Mouse (Mus musculus): ENCODE data around the gene Il1rap.
A peak's percentile ranks its signal among the peaks of the same experiment; 100 is the strongest.

Gene Il1rap

DNA sequence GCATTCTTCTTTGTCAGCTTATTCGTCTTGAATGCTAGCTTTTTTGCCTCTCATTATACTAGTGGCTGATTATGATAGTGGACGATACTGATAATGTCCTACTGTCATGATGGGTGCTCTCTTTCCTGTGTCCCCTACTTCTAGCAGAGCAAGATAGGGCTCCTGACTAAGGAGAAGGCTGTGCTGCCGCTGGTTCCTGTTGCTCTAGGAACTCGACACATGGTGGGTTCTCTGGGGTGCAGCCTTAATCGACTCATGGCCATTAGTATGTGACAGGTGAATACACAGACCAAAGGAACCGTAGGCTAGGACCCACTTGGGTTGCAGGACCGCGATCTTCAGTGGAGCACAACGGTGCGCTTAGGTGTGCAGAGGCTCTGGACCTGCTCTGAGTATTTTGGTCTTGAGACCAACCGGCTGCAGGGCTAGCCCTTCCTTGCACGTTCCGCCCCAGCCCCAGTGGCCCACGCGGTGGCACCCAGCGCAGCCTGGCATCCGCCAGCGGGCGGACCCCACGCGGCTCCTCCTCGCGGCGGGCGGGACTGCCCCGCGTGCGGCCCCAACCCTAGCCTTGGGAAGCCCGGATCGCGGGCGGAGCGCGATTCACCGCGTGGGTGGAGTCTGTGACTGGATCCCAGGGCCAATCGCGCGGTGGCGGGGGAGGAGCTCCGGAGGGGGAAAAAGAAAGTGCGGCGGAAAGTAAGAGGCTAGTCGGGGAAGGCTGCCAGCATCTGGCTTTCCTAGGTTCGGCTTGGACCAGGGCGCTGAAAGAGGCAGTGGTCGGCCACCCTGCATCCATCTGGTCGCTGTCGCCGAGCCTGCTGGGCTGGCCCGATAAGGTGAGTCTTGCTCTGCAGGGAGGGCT lies at the start of gene Il1rap:
Gene Il1rap (plus strand): TSS at position 657 of the 865 bp plus-strand sequence.
- peak; percentile 77 for DNase-seq (ENCODE audit: low read depth, low spot score)

GRCm38 (mm10) chr16:26532287-26532686 lies 49.2 kb upstream of the Il1rap start:
- no peak for DNase-seq (ENCODE audit: low read depth, low spot score)

DNA sequence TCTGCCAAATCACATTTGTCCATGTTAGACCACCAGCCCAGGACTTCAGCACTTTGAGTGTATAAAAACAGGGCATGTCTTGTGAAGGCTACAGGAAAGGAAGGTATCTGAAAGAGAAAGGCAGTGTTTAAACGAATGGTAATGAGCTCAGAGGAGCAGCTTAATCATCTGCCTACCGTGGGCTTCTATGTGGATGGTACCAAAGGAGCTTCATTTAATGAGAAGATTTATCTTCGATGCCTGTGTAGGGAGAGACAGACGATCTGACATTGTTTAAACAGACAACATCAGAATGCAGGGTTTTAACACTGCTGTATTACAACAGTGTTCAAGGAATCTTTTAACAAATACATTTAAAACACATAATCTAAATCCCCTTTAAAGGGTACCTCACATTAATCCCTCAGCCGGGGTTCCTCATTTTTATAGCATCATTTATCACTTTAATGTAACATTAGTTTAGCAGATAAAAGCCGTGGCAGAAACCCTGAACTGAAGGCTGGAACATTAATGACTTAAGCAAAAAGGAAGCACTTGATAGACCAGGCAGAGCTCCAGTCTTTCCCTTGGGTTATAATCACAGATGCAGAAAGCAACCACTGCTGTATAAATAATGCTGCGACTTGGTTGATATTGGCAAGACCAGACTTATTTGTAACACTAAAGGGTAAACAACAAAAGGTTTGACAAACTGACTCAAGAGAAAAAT lies 35.2 kb upstream of the Il1rap start:
- no peak for DNase-seq (ENCODE audit: low read depth, low spot score)

GRCm38 (mm10) chr16:26546879-26547206 lies 34.7 kb upstream of the Il1rap start:
- DNase-seq (ENCODE audit: low read depth, low spot score) = no peak

DNA sequence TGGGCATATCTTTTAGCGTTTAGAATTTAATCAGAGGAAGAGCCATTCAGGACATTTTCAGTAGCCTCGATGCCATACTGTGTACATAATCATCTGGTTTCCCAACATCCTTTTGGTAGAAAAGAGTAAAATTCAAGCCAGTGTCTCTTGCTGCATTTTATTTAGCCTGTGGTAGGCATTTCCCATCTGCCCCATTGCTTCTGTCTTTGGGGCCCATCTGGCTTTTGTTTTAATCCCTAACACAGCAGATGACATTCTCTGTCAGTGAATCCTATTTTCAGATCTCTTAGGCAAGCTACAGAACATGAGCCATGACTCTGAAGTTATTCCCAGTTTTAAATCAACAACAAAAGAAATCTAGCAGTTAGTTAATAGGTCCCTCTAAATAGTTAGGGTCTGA lies 32.3 kb upstream of the Il1rap start:
- DNase-seq (ENCODE audit: low read depth, low spot score) = no peak

GRCm38 (mm10) chr16:26552234-26552633 lies 29.3 kb upstream of the Il1rap start:
- DNase-seq (ENCODE audit: low read depth, low spot score) = no peak

DNA sequence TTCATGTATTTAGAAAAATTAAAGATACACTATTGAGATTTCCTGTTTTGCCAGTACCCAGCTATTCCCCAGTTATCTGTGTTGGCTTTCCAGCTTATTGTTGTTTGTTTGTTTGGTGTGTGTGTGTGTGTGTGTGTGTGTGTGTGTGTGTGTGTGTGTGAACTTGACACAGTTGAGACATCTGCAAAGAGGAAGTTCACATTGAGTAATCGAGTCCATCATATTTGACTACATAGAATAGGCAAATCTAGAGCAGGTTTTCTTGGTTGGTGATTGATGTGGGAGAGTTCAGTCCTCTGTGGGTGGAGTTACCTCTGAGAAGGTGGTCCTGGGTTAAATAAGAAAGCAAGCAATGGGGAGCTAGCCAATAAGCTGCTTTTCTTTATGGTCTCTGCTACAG lies 22.7 kb upstream of the Il1rap start:
- DNase-seq (ENCODE audit: low read depth, low spot score) = no peak

- DNase-seq (ENCODE audit: low read depth, low spot score) = no peak
Measured at GRCm38 (mm10) chr16:26561743-26562142, 19.8 kb upstream of the Il1rap start.

DNA sequence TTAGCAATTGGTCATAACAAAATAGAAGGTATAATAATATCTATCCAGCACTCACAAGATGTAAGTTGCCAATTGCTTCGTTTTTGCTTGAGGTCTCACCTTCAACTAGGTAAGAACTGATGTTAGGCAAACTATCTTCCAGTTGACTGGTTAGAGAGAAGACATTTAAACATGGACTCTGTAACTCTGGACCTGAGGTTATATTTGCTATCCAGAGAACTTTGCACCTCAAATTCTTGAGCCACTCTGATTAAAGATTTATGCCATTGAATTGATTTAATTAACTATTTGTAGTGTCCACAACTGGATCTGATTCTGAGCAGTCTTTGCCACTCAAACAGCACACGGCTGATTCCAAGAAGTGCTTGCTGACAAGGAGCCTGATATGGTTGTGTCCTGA lies 18.7 kb upstream of the Il1rap start:
- DNase-seq (ENCODE audit: low read depth, low spot score) = no peak

GRCm38 (mm10) chr16:26569387-26569978 lies 12.0 kb upstream of the Il1rap start:
- DNase-seq (ENCODE audit: low read depth, low spot score) = no peak

- DNase-seq (ENCODE audit: low read depth, low spot score) = no peak
Measured at GRCm38 (mm10) chr16:26571836-26572235, 9.7 kb upstream of the Il1rap start.

GRCm38 (mm10) chr16:26574173-26574572 lies 7.3 kb upstream of the Il1rap start:
- DNase-seq (ENCODE audit: low read depth, low spot score) = no peak

DNA sequence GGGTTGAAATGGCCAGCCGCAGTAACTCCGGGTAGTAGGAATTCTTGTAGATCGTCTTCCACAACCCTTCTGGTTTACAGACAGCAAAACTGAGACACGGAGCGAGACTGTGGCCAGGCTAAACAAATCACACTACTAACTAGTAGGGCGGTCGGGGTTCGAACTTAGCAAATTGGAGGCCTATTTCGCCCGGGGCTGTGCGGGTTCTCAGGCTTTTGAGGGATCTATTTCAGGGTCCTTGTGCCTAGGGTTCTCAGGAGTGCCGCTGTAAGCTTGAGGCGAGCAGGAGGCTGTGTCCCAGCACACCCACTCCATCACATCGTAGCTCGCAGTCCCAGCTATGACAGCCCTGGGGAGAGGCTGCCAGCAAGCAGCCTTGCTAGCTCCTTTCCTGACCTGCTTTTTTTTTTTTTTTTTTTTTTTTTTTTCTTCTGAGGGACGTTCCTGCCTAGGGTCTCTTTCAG lies 441 bp downstream of the Il1rap start:
- DNase-seq (ENCODE audit: low read depth, low spot score) = no peak

- DNase-seq (ENCODE audit: low read depth, low spot score) = no peak
Measured at GRCm38 (mm10) chr16:26585806-26586205, 4.3 kb downstream of the Il1rap start.

DNA sequence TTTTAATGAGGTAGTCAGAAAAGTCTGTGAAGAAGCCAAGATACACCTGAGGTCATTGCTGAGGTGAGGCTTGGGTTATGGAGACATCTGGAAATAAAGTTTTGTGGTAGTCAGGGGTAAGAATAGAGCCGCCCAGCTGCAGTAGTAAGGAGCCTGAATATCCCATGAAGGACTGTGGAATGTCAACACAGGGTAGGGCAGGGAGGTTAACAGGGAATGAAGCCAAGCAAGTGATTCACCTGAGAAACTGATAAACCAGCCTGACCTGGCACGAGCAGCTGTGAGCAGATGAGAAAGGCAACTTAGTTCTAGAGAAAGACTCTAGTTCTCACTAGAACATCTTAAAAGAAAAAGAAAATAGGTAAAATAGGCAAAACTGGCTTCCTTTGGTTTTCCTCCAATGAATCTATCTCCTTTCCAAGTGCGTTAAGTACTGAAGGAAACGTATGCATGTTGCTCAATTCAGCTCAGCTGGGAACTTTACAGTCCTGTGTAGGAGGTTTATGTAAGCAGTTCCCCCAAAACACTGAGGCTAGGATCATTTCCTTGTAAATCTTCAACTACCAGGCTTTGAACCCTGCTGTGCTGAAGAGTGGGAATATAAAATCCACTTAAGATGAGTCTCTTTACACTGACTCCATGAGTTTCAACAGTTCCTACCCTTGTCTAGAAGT lies 9.5 kb downstream of the Il1rap start:
- DNase-seq (ENCODE audit: low read depth, low spot score) = no peak

GRCm38 (mm10) chr16:26596440-26596839 lies 14.9 kb downstream of the Il1rap start:
- no peak for DNase-seq (ENCODE audit: low read depth, low spot score)

DNA sequence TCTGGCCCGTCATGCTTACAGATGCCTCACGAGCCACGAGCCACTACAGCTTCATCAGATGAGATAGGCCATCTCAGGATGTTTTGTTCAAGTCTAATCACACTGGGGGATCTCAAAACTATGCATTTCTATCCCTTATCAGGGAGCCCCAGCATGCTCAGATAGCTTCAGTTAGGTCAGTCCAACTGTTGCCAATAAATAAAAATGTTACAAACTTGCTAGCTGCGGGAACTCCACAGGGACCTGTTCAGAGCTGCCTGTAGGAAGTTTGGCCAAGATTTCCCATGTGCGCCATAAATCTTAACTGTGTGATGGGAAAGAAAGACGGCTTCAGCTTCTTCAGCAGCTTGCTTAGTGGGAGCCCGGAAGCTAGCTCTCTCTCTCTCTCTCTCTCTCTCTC lies 15.8 kb downstream of the Il1rap start:
- DNase-seq (ENCODE audit: low read depth, low spot score) = no peak

GRCm38 (mm10) chr16:26598591-26598990 lies 17.1 kb downstream of the Il1rap start:
- no peak for DNase-seq (ENCODE audit: low read depth, low spot score)

- DNase-seq (ENCODE audit: low read depth, low spot score) = no peak
Measured at GRCm38 (mm10) chr16:26601482-26601881, 20.0 kb downstream of the Il1rap start.

DNA sequence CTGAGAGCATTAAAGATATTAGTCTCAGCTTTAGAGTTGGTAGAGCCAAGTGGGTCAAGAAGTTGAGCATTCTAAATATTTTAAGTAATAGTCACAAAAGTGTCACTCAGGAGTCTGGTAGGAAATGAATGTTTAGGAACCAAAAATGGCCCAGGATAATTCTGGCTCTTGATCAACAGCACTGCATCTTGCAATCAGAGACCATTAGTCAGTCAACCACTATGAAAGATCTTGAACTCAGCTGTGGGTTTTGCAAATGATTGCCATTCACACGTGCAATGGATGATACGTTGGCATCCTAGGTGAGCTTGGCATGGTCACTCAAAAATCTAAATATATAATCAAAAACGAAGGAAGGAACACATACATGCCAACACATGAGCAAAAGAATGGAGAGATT lies 23.1 kb downstream of the Il1rap start:
- no peak for DNase-seq (ENCODE audit: low read depth, low spot score)

DNA sequence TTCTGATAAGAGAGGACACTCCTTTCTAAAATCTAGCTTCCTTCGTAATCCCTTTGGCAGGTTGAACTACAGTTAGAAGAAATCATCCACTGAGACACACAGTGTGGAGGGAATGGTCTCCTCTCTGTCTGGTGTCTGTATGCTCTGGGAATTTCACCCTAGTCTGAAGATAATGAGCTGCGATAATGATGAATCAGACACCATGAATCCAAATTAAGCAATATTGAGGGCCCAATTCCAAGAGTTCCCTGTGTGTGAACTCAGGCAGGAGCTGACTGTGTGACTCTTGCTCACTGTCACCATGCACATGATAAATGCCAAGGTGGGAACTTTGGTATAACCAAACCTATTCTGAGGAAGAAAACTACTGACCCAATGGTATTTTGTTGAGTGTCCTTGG lies 26.5 kb downstream of the Il1rap start:
- no peak for DNase-seq (ENCODE audit: low read depth, low spot score)

DNA sequence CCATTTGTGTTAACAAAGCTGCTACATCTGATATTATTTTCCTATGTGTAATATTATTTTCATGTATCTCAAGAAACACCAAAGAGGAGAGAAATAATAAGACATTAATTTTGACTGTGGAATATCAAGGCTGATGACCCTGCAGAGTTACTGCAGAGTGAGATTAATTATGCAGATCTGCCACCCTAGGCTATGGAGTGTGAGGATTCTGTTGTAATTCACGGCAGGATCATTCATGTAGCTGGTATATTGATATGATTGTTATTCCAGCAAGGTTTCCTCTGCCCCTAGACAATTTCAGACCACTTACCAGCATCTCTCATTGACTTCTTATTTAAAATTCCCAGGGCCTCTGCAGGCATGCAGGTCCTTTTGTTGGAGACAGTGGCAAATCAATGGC lies 29.0 kb downstream of the Il1rap start:
- DNase-seq (ENCODE audit: low read depth, low spot score) = no peak

All from brain, embryonic 18.5 days (tissue).